Comparison of ENCODE assay signal across 13 mouse cellular contexts in genomic region chr8:49529294-49529693, GRCm38 (mm10).
DNase-seq lines count a peak whose midpoint lies in the region; ATAC-seq and TF ChIP-seq lines count a peak whose summit lies in the region.
"Had no signal": no experiment of that assay in that cellular context is flagged by ENCODE, and none has a peak within 500 bp of the region (broad histone marks: within the 10 kb centered on the region; RNA-seq: fewer than 3 reads in every experiment).

No protein-coding gene starts in this region.

- DNase-seq in heart, postnatal 0 days (ENCODE audit: low spot score), result no peak
- no peak for DNase-seq in heart, adult 8-10 months (ENCODE audit: low spot score)
- DNase-seq in lung, postnatal 36 days, result peak; percentile 1
- no peak for DNase-seq in lung, postnatal 4 days
- DNase-seq in WW6 (ENCODE audit: low read depth, low spot score), result peak; percentile 7
- peak; percentile 17 for DNase-seq in midbrain, postnatal 0 days (ENCODE audit: low spot score)
- DNase-seq in thymus, postnatal 14 days, result no peak
- no peak for DNase-seq in natural killer cell, adult 2 months (ENCODE audit: low spot score in 2 of 2)
- DNase-seq: gastrocnemius, postnatal 25 days; right cerebral cortex, postnatal 14 days; thymus, postnatal 25 days had no signal

- ATAC-seq in heart, postnatal 0 days (ENCODE audit: insufficient read depth, low read depth), result no peak
- ATAC-seq in midbrain, postnatal 0 days (ENCODE audit: low FRiP score), result no peak
- ATAC-seq: intestine, embryonic 16.5 days had no signal

- no peak overlapping the region for H3K4me2 ChIP-seq in heart, postnatal 0 days (ENCODE audit: low read depth, low read length)
- no peak overlapping the region for H3K4me2 ChIP-seq in midbrain, postnatal 0 days (ENCODE audit: low read depth, low read length, poor library complexity, severe bottlenecking)
- H3K4me2 ChIP-seq: limb, embryonic 12.5 days had no signal

- H3K9me3 ChIP-seq in heart, postnatal 0 days (replicated peaks; ENCODE audit: control insufficient read depth, low read length), result no peaks in the 10 kb centered on the region
- no peaks in the 10 kb centered on the region for H3K9me3 ChIP-seq in midbrain, postnatal 0 days (ENCODE audit: low read length)
- H3K9me3 ChIP-seq: limb, embryonic 12.5 days had no signal

- H3K27ac ChIP-seq in heart, postnatal 0 days (ENCODE audit: low read depth), result no peak overlapping the region
- H3K27ac ChIP-seq in midbrain, postnatal 0 days (ENCODE audit: low read depth, low read length), result no peak overlapping the region
- H3K27ac ChIP-seq: limb, embryonic 12.5 days had no signal

- no peaks in the 10 kb centered on the region for H3K4me1 ChIP-seq in heart, postnatal 0 days (ENCODE audit: control insufficient read depth, insufficient read depth)
- H3K4me1 ChIP-seq in midbrain, postnatal 0 days (ENCODE audit: insufficient read depth, low read length), result no peaks in the 10 kb centered on the region
- H3K4me1 ChIP-seq: limb, embryonic 12.5 days had no signal

- no peak for TF ChIP-seq EP300 in heart, postnatal 0 days (IDR thresholded peaks at IDR 0.05; ENCODE audit: low read depth)

- whole genome bisulfite sequencing in heart, postnatal 0 days, result 59% methylated on average over 4 of the region's 4 CpGs
- 75% methylated on average over 4 of the region's 4 CpGs for WGBS in midbrain, postnatal 0 days

- no peak overlapping the region for H3K9ac ChIP-seq in heart, postnatal 0 days (replicated peaks; ENCODE audit: low read depth, low read length)
- no peak overlapping the region for H3K9ac ChIP-seq in midbrain, postnatal 0 days (replicated peaks; ENCODE audit: low read length, poor library complexity, severe bottlenecking)
- H3K9ac ChIP-seq: limb, embryonic 12.5 days had no signal

- H3K27me3 ChIP-seq in heart, postnatal 0 days (ENCODE audit: control insufficient read depth, insufficient read depth, low read length), result no peaks in the 10 kb centered on the region
- no peaks in the 10 kb centered on the region for H3K27me3 ChIP-seq in midbrain, postnatal 0 days (ENCODE audit: insufficient read depth, low read length)
- H3K27me3 ChIP-seq: limb, embryonic 12.5 days had no signal

- H3K4me3 ChIP-seq in heart, postnatal 0 days (ENCODE audit: low read depth, low read length), result no peak overlapping the region
- H3K4me3 ChIP-seq in midbrain, postnatal 0 days (ENCODE audit: low read depth, low read length), result no peak overlapping the region
- H3K4me3 ChIP-seq: limb, embryonic 12.5 days had no signal

- no peaks in the 10 kb centered on the region for H3K36me3 ChIP-seq in heart, postnatal 0 days (replicated peaks; ENCODE audit: control insufficient read depth, insufficient read depth, low read length)
- H3K36me3 ChIP-seq in midbrain, postnatal 0 days (ENCODE audit: insufficient read depth, low read length), result no peaks in the 10 kb centered on the region
- H3K36me3 ChIP-seq: limb, embryonic 12.5 days had no signal

- TF ChIP-seq CTCF in heart, postnatal 0 days (IDR thresholded peaks at IDR 0.05; ENCODE audit: low read depth), result peak; percentile 50
- peak; percentile 42 for TF ChIP-seq CTCF in midbrain, postnatal 0 days (IDR thresholded peaks at IDR 0.05)

Comparison
In these comparisons a context has a peak if more than half of its experiments do, and no peak if none do; other contexts are left out.
1. DNase-seq: peak in lung, postnatal 36 days (single experiment), WW6 (single experiment) and midbrain, postnatal 0 days (single experiment); none in heart, postnatal 0 days (single experiment), heart, adult 8-10 months (single experiment), lung, postnatal 4 days (0 of 2), thymus, postnatal 14 days (single experiment) and natural killer cell, adult 2 months (0 of 2).